Mouse (Mus musculus): ENCODE measurements around the gene Speg. TPM values are rescaled to one million over a fixed set of nuclear protein-coding genes. Genes with fewer than 3 reads are reported as not detected.
A peak's percentile ranks its signal among the peaks of the same experiment; 100 is the strongest.

Speg gene
- polyA plus RNA-seq, 1 experiment from 2014 or later = 73.0 TPM

DNA sequence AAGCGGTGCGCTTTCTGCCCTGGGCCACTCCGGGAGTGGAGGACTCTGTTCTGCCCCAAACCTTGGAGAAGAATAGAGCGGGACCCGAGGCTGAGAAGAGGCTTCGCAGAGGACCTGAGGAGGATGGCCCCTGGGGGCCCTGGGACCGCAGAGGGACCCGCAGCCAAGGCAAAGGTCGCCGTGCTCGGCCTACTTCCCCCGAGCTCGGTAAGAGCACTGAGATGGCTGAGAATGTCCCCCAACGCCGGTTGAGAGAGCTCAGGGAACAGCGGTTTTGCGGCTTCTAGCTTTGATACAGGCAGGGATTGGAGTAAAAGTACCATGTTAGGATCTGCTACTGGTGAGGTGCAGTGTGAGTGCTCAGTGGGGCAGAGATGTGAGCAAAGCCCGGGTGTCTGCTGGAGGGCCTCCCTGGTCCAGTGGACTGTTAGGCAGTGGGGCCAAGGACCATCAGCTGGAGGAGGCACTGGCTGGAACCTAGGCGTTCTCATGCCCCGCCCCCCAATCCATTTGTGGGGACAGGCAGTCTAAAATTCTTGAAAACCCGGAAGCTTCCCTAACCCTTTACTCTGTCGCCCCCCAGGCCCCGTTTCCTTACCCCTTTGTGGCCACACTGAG, 13.9 kb downstream of the Speg start:
- ATAC-seq = no peak
- in situ Hi-C loops (cut with MboI; ENCODE audit: low pct_unique_long_range_greater_than_20kb) = no loop called here
- peaks cover 14% of the 10 kb centered on the region for H3K27me3 ChIP-seq
- CTCF ChIA-PET = no interaction called here
- no peak for DNase-seq (ENCODE audit: low read depth, low spot score)
- POLR2A ChIA-PET = no interaction called here
- no peak for TF ChIP-seq CTCF (IDR thresholded peaks at IDR 0.05)

DNA sequence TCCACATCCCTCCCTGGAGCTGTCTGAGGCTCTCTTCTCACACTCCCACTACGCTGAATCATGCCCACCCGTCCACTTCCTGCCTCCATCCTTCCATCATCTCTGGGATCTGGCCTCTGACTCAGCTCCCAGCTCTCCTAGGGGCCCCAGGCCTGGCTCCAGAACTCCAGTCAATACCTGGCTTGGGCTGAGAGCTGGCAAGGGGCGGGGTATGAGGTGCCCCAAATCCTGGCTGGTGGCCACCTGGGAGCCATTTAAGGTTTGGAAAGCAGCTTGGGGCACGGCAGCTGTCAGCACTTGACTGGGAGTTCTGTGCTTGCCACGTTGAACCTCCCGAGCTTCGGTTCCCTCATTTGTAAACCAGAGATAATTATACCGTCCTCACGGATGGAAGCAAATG, 18.0 kb downstream of the Speg start:
- ChIA-PET CTCF (interaction anchor here (1.7 kb wide), 1 partner anchor 34 kb away, joined by 4 read pairs; no protein-coding TSS in a partner anchor), POLR2A (interaction anchor here (1.5 kb wide), 1 partner anchor 11 kb away, joined by 3 read pairs; no protein-coding TSS in a partner anchor)
- H3K27me3 ChIP-seq = peaks cover 6% of the 10 kb centered on the region
- DNase-seq (ENCODE audit: low read depth, low spot score) = no peak
- in situ Hi-C loops (cut with MboI; ENCODE audit: low pct_unique_long_range_greater_than_20kb) = no loop called here
- TF ChIP-seq CTCF (IDR thresholded peaks at IDR 0.05) = no peak
- peak; percentile 37 for ATAC-seq

DNA sequence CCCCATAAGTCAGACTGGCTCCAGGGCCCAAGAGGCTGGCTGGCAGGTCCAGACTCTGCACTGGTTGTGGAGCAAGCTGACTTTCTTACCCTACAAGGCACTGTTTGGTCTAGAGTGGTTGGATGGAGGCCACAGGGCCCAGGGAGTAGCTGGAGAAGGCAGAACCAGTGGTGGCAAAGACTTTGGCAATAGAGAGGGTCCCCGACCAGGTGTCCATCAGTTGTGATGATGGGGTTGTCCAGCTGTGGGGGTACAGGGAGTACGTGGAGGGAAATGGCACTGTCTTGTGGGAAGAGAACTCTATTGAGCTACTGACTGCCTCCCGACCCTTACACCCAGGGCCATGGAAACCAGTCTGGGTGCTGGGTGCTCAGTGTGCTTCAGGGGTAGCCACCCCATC, 18.7 kb downstream of the Speg start:
- no peak for DNase-seq (ENCODE audit: low read depth, low spot score)
- CTCF ChIA-PET = no interaction called here
- POLR2A ChIA-PET = interaction anchor here (0.5 to 1.6 kb wide), 3 partner anchors 10 to 158 kb away, joined by 3 read pairs; no protein-coding TSS in a partner anchor
- in situ Hi-C loops (cut with MboI; ENCODE audit: low pct_unique_long_range_greater_than_20kb) = no loop called here
- no peak for ATAC-seq
- no peaks in the 10 kb centered on the region for H3K27me3 ChIP-seq
- no peak for TF ChIP-seq CTCF (IDR thresholded peaks at IDR 0.05)

DNA sequence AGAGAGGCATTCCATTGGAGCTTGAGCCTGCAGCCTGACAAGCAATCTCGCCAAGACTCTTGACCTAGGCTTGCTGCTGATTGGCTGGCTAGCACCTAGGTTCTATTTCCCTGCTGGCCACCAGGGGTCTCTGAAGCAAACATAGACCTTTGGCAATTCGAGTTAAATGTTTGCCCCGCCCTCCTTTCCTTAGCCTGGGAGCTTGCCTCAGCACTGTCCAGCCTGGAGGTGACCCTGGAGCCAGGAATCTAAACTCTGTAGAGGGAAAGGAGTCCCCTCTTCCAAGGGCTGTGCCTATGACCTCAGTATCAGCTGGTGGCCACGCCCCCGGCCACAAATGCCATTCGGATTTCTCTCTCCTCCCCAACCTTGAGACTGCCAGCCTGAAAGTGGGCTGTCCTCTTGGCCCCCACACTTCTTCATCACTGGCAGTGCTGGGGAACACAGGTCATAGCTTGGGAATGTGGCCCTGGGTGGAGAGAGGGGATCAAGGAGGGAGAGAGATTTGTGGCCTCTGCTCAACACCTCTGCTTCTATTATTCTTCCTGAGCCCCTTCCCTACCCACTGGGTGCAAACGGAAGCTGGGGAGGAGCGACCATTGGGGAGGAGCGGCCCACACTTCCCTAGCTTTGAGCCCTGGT, 23.8 kb downstream of the Speg start:
- CTCF ChIA-PET = interaction anchor here (0.8 to 2.8 kb wide), 6 partner anchors 26 to 68 kb away, joined by 3 to 7 read pairs (median 4); partner anchors contain the start of gene Gmppa
- no peaks in the 10 kb centered on the region for H3K27me3 ChIP-seq
- peak; percentile 49 for DNase-seq (ENCODE audit: low read depth, low spot score)
- no peak for TF ChIP-seq CTCF (IDR thresholded peaks at IDR 0.05)
- in situ Hi-C loops (cut with MboI; ENCODE audit: low pct_unique_long_range_greater_than_20kb) = no loop called here
- ATAC-seq = peak; percentile 73
- POLR2A ChIA-PET = interaction anchor here (1.0 kb wide), 1 partner anchor 47 kb away, joined by 3 read pairs; no protein-coding TSS in a partner anchor

DNA sequence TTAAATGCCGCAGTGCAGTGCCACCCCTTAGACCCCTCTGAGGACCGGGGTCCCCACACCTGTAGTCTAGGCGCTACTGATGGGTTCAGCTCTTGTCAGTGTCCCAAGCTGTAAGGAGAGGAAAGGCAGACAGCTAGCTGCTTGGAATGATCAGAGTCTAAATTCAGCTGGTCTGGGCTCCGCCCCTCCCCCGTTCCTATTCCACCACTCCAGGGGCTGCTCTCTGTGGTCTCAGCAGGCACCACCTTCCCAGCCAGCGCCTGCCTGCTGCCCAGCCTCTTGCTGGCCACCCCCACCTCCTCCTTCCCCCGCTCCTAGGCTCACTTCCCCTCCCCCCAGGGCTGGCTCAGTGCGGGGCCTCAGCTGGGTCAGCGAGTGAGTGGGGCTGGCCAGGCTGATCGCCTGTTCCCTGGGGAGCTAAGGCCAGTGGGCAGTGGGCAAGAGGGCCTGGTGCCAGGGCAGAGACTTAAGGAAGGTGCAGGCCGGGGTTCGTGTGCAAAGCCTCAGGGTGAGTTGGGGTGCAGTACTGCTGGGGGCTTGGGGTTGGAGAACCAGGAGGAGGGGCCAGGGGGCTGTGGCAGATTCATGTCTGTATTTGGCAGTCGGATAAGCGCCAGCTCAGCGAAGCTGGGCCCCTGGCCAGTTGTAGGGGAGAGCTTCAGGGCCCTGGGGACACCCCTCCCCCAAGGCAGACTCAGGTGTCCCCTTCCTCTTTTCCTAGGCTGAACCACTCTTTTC, 24.8 kb downstream of the Speg start:
- TF ChIP-seq CTCF (IDR thresholded peaks at IDR 0.05) = no peak
- ATAC-seq = peak; percentile 22
- peak; percentile 31 for DNase-seq (ENCODE audit: low read depth, low spot score)
- H3K27me3 ChIP-seq = no peaks in the 10 kb centered on the region
- in situ Hi-C loops (cut with MboI; ENCODE audit: low pct_unique_long_range_greater_than_20kb) = no loop called here
- ChIA-PET CTCF (interaction anchor here (1.2 to 2.8 kb wide), 6 partner anchors 14 to 67 kb away, joined by 3 to 11 read pairs (median 4); no protein-coding TSS in a partner anchor), POLR2A (interaction anchor here (1.0 to 1.6 kb wide), 2 partner anchors 16 to 48 kb away, joined by 3 to 4 read pairs; no protein-coding TSS in a partner anchor)

DNA sequence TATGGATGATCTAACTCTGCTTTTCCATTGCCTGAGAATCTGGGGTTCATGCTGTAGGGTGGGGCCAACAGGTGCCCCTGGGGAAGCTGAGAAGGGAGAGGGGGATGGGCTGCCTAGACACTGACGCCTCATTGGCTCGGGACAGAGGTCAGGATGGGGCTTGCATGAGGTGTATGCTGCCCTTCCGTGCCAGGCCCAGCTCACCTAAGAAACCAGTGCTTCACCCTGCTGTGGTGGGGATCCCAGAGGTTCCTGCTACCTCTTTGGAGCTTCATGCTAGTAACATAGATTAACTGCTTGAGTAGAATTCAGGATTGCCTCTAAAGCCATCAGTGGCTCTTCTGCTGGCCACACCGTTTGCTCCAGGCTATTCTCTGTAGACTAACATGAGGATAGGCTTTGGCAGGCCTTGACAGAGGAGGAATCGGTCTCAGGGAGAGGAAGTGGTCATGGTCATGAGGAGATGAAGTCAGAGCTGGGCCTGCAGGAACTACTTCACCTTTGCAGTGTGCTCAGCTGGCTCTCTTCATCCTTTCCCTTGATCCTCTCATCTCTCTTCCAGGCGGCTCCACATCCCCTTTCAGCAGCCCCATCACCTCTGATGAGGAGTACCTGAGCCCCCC, 25.5 kb downstream of the Speg start:
- ATAC-seq (peak; percentile 22), DNase-seq (ENCODE audit: low read depth, low spot score) (peak; percentile 42)
- CTCF ChIA-PET = interaction anchor here (1.1 to 2.3 kb wide), 6 partner anchors 13 to 63 kb away, joined by 3 to 11 read pairs (median 3); no protein-coding TSS in a partner anchor
- in situ Hi-C loops (cut with MboI; ENCODE audit: low pct_unique_long_range_greater_than_20kb) = no loop called here
- TF ChIP-seq CTCF (IDR thresholded peaks at IDR 0.05) = no peak
- H3K27me3 ChIP-seq = no peaks in the 10 kb centered on the region
- POLR2A ChIA-PET = interaction anchor here (1.0 to 1.6 kb wide), 2 partner anchors 16 to 18 kb away, joined by 3 to 4 read pairs; no protein-coding TSS in a partner anchor

DNA sequence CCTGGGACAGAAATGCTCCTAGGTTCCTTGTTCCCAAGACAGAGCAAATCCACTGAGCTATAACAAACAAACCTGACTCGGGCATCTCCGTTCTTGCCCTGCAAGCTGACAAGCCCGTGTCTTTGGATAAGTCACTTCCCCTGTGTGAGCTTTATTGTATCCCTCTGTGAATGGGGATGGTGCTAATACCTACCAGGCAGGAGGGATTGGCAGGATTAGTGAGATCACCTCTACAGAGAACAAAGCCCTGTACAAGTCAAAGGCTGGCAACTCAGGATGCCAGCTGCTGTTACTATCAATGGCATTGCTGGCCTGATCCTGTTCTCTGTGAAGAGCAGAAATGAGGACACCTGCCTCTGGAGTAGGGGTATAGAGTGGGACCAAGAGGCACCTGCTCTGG, 30.4 kb downstream of the Speg start:
- H3K27me3 ChIP-seq = no peaks in the 10 kb centered on the region
- CTCF ChIA-PET = interaction anchor here (1.4 kb wide), 1 partner anchor 62 kb away, joined by 4 read pairs; no protein-coding TSS in a partner anchor
- no peak for ATAC-seq
- DNase-seq (ENCODE audit: low read depth, low spot score) = no peak
- TF ChIP-seq CTCF (IDR thresholded peaks at IDR 0.05) = no peak
- in situ Hi-C loops (cut with MboI; ENCODE audit: low pct_unique_long_range_greater_than_20kb) = no loop called here
- POLR2A ChIA-PET = no interaction called here

DNA sequence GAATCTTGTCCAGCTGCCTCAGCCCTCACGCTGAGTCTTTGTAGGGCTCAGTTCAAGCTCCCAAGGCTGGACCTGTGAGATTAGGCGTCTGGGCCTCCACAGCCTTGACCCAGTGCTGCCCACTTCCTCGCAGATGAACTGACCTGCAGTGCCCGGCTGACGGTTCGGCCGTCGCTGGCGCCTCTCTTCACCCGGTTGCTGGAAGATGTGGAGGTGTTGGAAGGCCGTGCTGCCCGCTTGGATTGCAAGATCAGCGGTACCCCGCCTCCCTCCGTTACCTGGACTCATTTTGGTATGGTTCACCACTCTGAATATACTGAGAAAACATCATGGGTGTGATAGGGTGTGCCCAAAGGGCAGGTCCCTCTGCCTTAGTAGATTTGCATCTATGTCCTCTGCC, 31.1 kb downstream of the Speg start:
- TF ChIP-seq CTCF (IDR thresholded peaks at IDR 0.05) = no peak
- CTCF ChIA-PET = interaction anchor here (1.4 kb wide), 1 partner anchor 63 kb away, joined by 4 read pairs; no protein-coding TSS in a partner anchor
- in situ Hi-C loops (cut with MboI; ENCODE audit: low pct_unique_long_range_greater_than_20kb) = no loop called here
- POLR2A ChIA-PET = no interaction called here
- ATAC-seq = no peak
- H3K27me3 ChIP-seq = no peaks in the 10 kb centered on the region
- DNase-seq (ENCODE audit: low read depth, low spot score) = no peak

DNA sequence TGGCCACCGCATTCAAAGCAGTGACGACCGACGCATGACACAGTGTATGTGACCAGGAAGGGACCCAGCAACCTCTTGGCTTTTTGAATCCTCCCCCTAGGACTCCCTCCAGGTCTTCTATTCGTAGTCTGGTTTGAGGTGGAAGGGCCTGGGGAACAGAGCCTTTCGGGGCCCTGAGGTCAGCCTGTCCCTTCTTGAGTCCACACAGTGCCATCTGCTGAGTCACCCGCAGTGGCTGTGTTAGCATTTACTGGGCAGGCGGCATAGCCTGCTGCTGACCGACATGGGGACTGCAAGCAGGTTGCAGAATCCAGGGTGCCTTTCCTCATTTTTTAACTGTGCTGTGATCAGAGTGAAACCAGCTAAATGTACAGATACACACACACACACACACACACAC, 32.0 kb downstream of the Speg start:
- no peaks in the 10 kb centered on the region for H3K27me3 ChIP-seq
- ATAC-seq (no peak), DNase-seq (ENCODE audit: low read depth, low spot score) (no peak)
- CTCF ChIA-PET = interaction anchor here (1.4 kb wide), 1 partner anchor 64 kb away, joined by 4 read pairs; no protein-coding TSS in a partner anchor
- in situ Hi-C loops (cut with MboI; ENCODE audit: low pct_unique_long_range_greater_than_20kb) = no loop called here
- no peak for TF ChIP-seq CTCF (IDR thresholded peaks at IDR 0.05)
- POLR2A ChIA-PET = interaction anchor here (0.6 to 0.9 kb wide), 2 partner anchors 15 to 30 kb away, joined by 3 read pairs; no protein-coding TSS in a partner anchor

DNA sequence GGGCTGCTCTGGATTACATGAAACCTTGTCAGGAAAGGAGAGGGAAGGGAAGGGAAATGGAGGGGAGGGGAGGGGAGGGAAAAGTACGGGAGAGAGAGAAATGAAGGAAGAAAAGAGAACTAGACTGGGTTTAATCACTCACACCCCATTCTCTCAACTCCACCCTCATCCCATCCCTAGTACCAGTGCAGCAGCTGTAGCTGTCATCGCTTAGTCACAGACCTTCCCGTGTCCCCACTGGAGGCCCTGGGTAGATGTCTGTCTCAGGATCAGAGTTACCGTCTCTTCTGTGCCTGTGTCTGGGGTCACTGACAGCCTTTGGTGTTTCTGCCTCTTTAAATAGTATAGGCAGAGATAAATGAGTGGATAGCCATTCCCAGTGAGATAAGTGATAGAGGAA, 33.1 kb downstream of the Speg start:
- in situ Hi-C loops (cut with MboI; ENCODE audit: low pct_unique_long_range_greater_than_20kb) = no loop called here
- no peak for TF ChIP-seq CTCF (IDR thresholded peaks at IDR 0.05)
- CTCF ChIA-PET = no interaction called here
- DNase-seq (ENCODE audit: low read depth, low spot score) = no peak
- ATAC-seq = no peak
- no peaks in the 10 kb centered on the region for H3K27me3 ChIP-seq
- POLR2A ChIA-PET = interaction anchor here (0.9 kb wide), 1 partner anchor 16 kb away, joined by 3 read pairs; no protein-coding TSS in a partner anchor
